Mouse (Mus musculus): ENCODE measurements around the gene Rtbdn.

DNA sequence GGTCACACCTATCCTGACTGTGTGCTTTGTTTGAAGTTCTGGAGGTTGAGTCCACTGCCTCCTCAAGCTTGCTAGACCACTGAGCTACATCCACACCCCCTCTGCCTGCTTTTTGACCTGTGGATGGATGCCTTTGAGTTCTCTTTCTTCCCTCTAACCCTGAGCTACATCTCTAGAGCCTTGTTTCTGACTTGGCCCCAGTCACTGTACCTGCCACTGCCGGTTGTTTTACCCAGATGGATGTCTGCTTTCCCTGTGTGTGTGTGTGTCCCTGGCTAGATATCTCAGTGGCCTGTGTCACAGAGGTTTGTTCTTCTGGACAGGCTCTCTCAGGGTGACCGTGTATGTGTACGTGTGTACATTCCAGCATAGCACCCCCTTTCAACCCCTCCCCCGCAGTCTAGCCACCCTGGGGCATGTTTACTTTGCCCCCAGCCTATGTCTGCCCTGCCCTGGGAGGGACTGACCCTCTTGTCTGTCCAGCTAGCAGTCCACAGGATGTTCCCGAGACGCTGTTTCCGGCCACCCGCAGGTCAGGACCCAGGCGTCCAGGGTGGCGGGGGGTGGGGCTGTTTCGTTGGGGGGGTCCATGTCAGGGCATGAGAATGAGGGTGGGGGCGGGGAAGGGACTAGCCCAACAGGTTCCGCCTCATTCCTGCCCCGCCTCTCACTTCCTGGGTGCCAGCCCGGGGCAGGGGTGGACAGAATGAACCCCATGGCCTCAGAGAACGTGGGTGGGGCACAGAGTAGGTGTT, 37.7 kb downstream of the Rtbdn start:
- TF ChIP-seq POLR2A (IDR thresholded peaks at IDR 0.05; ENCODE audit: borderline replicate concordance, control insufficient read depth, low read depth, low read length), result no peak
- no peak for TF ChIP-seq CTCF (IDR thresholded peaks at IDR 0.05; ENCODE audit: control insufficient read depth, insufficient read depth, low read length)
